ENCODE assay signal across 8 mouse cellular contexts in the genomic region with DNA sequence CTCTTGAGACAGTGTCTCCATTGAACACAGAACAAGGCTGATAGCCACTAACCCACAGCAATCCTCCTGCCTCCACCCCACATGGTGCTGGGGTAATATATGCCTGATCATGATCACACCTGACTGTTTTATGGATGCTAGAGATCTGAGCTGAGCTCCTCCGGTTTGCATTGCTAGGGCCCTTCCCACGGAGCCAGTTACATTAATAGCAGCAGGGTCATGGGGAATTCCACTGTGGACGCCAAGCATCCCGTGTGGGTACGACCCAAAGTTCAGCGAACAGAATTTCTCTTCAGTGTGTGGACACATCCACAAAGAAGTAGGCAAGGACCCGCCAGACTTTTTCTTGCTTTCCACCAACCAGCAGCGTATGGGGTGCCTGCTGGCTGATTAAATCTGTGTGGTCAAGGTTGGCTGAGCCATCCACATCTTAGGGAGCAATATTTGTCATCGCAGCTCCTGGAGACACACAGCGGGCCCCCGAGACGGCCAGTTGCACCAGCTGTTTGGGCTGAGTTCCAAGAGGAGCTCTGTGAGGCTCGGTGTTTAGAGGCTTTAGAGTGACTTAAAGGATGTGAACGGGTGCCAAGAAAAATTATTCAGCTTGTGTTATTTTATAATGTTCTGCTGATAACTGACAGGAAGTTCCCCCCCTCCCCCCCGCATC. TPM values are rescaled to one million over a fixed set of nuclear protein-coding genes. Genes with fewer than 3 reads are reported as not detected.
DNase-seq lines count a peak whose midpoint lies in the region; TF ChIP-seq lines count a peak whose summit lies in the region.

No protein-coding gene starts in this region.

- TF ChIP-seq CTCF in MEL (IDR thresholded peaks at IDR 0.05 in 2 of 3, conservative IDR thresholded peaks at IDR 0.05 in 1 of 3; ENCODE audit: control insufficient read depth in 1 of 3, insufficient read depth in 1 of 3, low read depth in 2 of 3, low read length in 3 of 3, poor library complexity in 1 of 3, severe bottlenecking in 1 of 3), result no peak
- no peak for TF ChIP-seq CTCF in cerebellum, adult 2 months (IDR thresholded peaks at IDR 0.05; ENCODE audit: borderline replicate concordance, insufficient read depth, low read depth, low read length)

- DNase-seq in heart, adult 18-20 months, result peak; percentile 50 to 54
- DNase-seq in heart, postnatal 25 days (ENCODE audit: low spot score), result no peak
- DNase-seq in MEL (ENCODE audit: low read depth, low spot score), result peak; percentile 91
- DNase-seq in gastrocnemius, postnatal 25 days, result peak; percentile 39
- DNase-seq in kidney, postnatal 36 days, result peak; percentile 34 to 46
- no peak for DNase-seq in cerebellum, adult 2 months
- no peak for DNase-seq in right cerebral cortex, adult 2 months (ENCODE audit: low spot score in 2 of 2)
- DNase-seq in left cerebral cortex, adult 9 months (ENCODE audit: low spot score in 2 of 2), result no peak

- H3K36me3 ChIP-seq in MEL (ENCODE audit: control insufficient read depth in 1 of 2, insufficient read depth in 2 of 2, low read length in 2 of 2), result peaks cover 0 to 16% of the 10 kb centered on the region in 2 experiments; a peak in 2 of 4 replicates

- TF ChIP-seq EP300 in MEL (IDR thresholded peaks at IDR 0.05; ENCODE audit: low read depth in 1 of 2, low read length in 2 of 2), result peak; percentile 45 to 64

- no peak for TF ChIP-seq POLR2A in MEL (IDR thresholded peaks at IDR 0.05; ENCODE audit: control insufficient read depth in 1 of 2, insufficient read depth in 1 of 2, low read depth in 1 of 2, low read length in 2 of 2, poor library complexity in 1 of 2)
- no peak for TF ChIP-seq POLR2A in cerebellum, adult 2 months (IDR thresholded peaks at IDR 0.05; ENCODE audit: borderline replicate concordance, insufficient read depth, low read length)

- H3K9me3 ChIP-seq in MEL (replicated peaks; ENCODE audit: insufficient read depth, low read length), result no peaks in the 10 kb centered on the region

- peak overlapping the region; percentile 16; the same call in 1 of the 2 replicates for H3K27ac ChIP-seq in MEL (ENCODE audit: control insufficient read depth, low read depth, low read length)
- no peak overlapping the region for H3K27ac ChIP-seq in cerebellum, adult 2 months (ENCODE audit: insufficient read depth, low read length)

- H3K79me2 ChIP-seq in MEL (ENCODE audit: control insufficient read depth, insufficient read depth, low read length, poor library complexity), result no peaks in the 10 kb centered on the region

- H3K27me3 ChIP-seq in MEL (ENCODE audit: control insufficient read depth in 1 of 2, insufficient read depth in 2 of 2, low read length in 2 of 2), result no peaks in the 10 kb centered on the region
- H3K27me3 ChIP-seq in cerebellum, adult 2 months (ENCODE audit: control insufficient read depth, insufficient read depth, low read length), result no peaks in the 10 kb centered on the region

- peaks cover 10 to 11% of the 10 kb centered on the region in 2 experiments for H3K4me1 ChIP-seq in MEL (ENCODE audit: control insufficient read depth in 1 of 2, insufficient read depth in 2 of 2, low read length in 2 of 2)
- H3K4me1 ChIP-seq in cerebellum, adult 2 months (ENCODE audit: control insufficient read depth, insufficient read depth, low read length), result peaks cover 7% of the 10 kb centered on the region; the same call in 1 of the 2 replicates

- H3K4me3 ChIP-seq in MEL (ENCODE audit: control insufficient read depth in 1 of 2, insufficient read depth in 1 of 2, low read depth in 2 of 2, low read length in 2 of 2), result peak overlapping the region; percentile 0 to 22; a peak in 3 of 4 replicates
- no peak overlapping the region for H3K4me3 ChIP-seq in cerebellum, adult 2 months (replicated peaks; ENCODE audit: insufficient read depth, low read depth, low read length)

- no peak for TF ChIP-seq RAD21 in MEL (IDR thresholded peaks at IDR 0.05; ENCODE audit: low read depth, low read length)

- intact Hi-C loops in heart, postnatal 25 days (cut with DNase I), result loop anchor here (5.0 kb wide), 1 partner anchor 448 kb away; no protein-coding TSS in a partner anchor

- H3K9ac ChIP-seq in MEL (ENCODE audit: control insufficient read depth, low read depth, low read length, poor library complexity, severe bottlenecking), result no peak overlapping the region

- WGBS in cerebellum, adult 2 months, result 42% methylated on average over 15 of the region's 15 CpGs

TF ChIP-seq in MEL, 35 proteins besides CTCF, POLR2A, EP300 and RAD21:
- TF ChIP-seq UBTF (IDR thresholded peaks at IDR 0.05; ENCODE audit: borderline replicate concordance, insufficient read depth, low read depth, low read length) (no peak), GABPA (IDR thresholded peaks at IDR 0.05; ENCODE audit: low read depth, low read length) (no peak), CHD1 (IDR thresholded peaks at IDR 0.05; ENCODE audit: low read depth, low read length) (no peak), KAT2A (conservative IDR thresholded peaks at IDR 0.05; ENCODE audit: low read depth, low read length) (no peak), JUND (IDR thresholded peaks at IDR 0.05; ENCODE audit: low read depth, low read length) (no peak), ZNF384 (IDR thresholded peaks at IDR 0.05; ENCODE audit: low read depth, low read length) (no peak), ZKSCAN1 (IDR thresholded peaks at IDR 0.05; ENCODE audit: low read depth, low read length) (no peak), USF2 (IDR thresholded peaks at IDR 0.05; ENCODE audit: borderline replicate concordance in 1 of 2, insufficient read depth in 1 of 2, low read depth in 1 of 2, low read length in 2 of 2) (no peak), GATA1 (IDR thresholded peaks at IDR 0.05; ENCODE audit: low read depth, low read length) (peak; percentile 63), SIN3A (IDR thresholded peaks at IDR 0.05; ENCODE audit: low read length) (peak; percentile 80), MYC (IDR thresholded peaks at IDR 0.05; ENCODE audit: low read depth, low read length) (no peak), TBP (IDR thresholded peaks at IDR 0.05; ENCODE audit: low read depth, low read length) (no peak), HCFC1 (IDR thresholded peaks at IDR 0.05; ENCODE audit: low read depth, low read length) (peak; percentile 43; the same call in 1 of the 2 replicates), ELF1 (IDR thresholded peaks at IDR 0.05; ENCODE audit: low read depth, low read length) (no peak), MAZ (IDR thresholded peaks at IDR 0.05; ENCODE audit: low read depth, low read length) (peak; percentile 72; the same call in 1 of the 2 replicates), POLR2AphosphoS5 (IDR thresholded peaks at IDR 0.05; ENCODE audit: borderline replicate concordance, low read depth, low read length) (no peak), ETS1 (IDR thresholded peaks at IDR 0.05; ENCODE audit: low read depth, low read length) (peak; percentile 99), SMC3 (IDR thresholded peaks at IDR 0.05; ENCODE audit: low read depth, low read length) (no peak), BHLHE40 (IDR thresholded peaks at IDR 0.05; ENCODE audit: borderline replicate concordance, low read depth, low read length) (no peak), ZC3H11A (IDR thresholded peaks at IDR 0.05; ENCODE audit: low read depth, low read length) (0 out of 2 replicates have a peak, but pooled peaks have one; percentile 26), TAL1 (IDR thresholded peaks at IDR 0.05; ENCODE audit: low read length) (no peak), NRF1 (IDR thresholded peaks at IDR 0.05; ENCODE audit: insufficient read depth, low read depth, low read length, poor library complexity, severe bottlenecking) (no peak), ZMIZ1 (IDR thresholded peaks at IDR 0.05; ENCODE audit: low read depth, low read length) (no peak), MXI1 (IDR thresholded peaks at IDR 0.05; ENCODE audit: low read depth, low read length) (peak; percentile 6; the same call in 1 of the 2 replicates), POLR2AphosphoS2 (IDR thresholded peaks at IDR 0.05; ENCODE audit: low read length) (no peak), RCOR1 (IDR thresholded peaks at IDR 0.05; ENCODE audit: low read depth, low read length) (0 out of 2 replicates have a peak, but pooled peaks have one; percentile 41), MAFK (IDR thresholded peaks at IDR 0.05; ENCODE audit: borderline replicate concordance, low read depth, low read length) (no peak), TCF12 (IDR thresholded peaks at IDR 0.05; ENCODE audit: low read depth, low read length) (peak; percentile 66; the same call in 1 of the 2 replicates), E2F4 (IDR thresholded peaks at IDR 0.05; ENCODE audit: borderline replicate concordance, low read depth, low read length) (no peak), MEF2A (IDR thresholded peaks at IDR 0.05; ENCODE audit: extremely low read depth, insufficient replicate concordance, low read depth, low read length, poor library complexity, severe bottlenecking) (no peak), MYB (IDR thresholded peaks at IDR 0.05; ENCODE audit: low read depth, low read length) (no peak; the same call in 1 of the 2 replicates), USF1 (IDR thresholded peaks at IDR 0.05; ENCODE audit: low read depth, low read length) (no peak), CHD2 (IDR thresholded peaks at IDR 0.05; ENCODE audit: low read length) (no peak), NELFE (IDR thresholded peaks at IDR 0.05; ENCODE audit: low read depth, low read length) (no peak), MAX (IDR thresholded peaks at IDR 0.05; ENCODE audit: low read length) (peak; percentile 23; the same call in 1 of the 2 replicates)

RNA-seq across cellular contexts. Expression of a gene that starts 51.3 kb away (rescaled TPM):
- 1 to 10 TPM; 4.2 to 5.8 TPM for total RNA-seq in heart, adult 18-20 months (2021)
- total RNA-seq in heart, postnatal 25 days (2021), result 1 to 10 TPM; 5.8 to 6.7 TPM
- total RNA-seq in MEL (2012; rRNA removed), result 1.9 and 2.1 TPM in 2 replicates
- polyA plus RNA-seq in MEL (2012; ENCODE audit: insufficient read depth in 1 of 2, insufficient read length in 2 of 2, low read depth in 1 of 2, low replicate concordance in 2 of 2, missing spikeins in 1 of 2), result 1 to 10 TPM in 1 of 2 experiments, not detected in 1; 3.2 TPM
- 10 to 100 TPM; 42.0 to 42.1 TPM for total RNA-seq in gastrocnemius, postnatal 25 days (2021)
- 12.1 and 12.5 TPM in 2 replicates for polyA plus RNA-seq in cerebellum, adult 2 months (2012; rRNA removed)

Comparison
In these comparisons a context has a peak if more than half of its experiments do, and no peak if none do; other contexts are left out.
1. DNase-seq: peak in heart, adult 18-20 months (2 of 2), MEL (single experiment), gastrocnemius, postnatal 25 days (single experiment) and kidney, postnatal 36 days (2 of 2); none in heart, postnatal 25 days (single experiment), cerebellum, adult 2 months (0 of 2), right cerebral cortex, adult 2 months (0 of 2) and left cerebral cortex, adult 9 months (0 of 2).
2. RNA of a gene that starts 51.3 kb away (total RNA-seq): 42.0 to 42.1 TPM in gastrocnemius, postnatal 25 days; 5.8 to 6.7 TPM in heart, postnatal 25 days, 4.2 to 5.8 TPM in heart, adult 18-20 months and 1.9 to 2.1 TPM in MEL; every median in the first group is over 4 times any median in the second.